Mouse (Mus musculus) hindbrain, embryonic 15.5 days (tissue): ENCODE measurements around the gene Knl1. TPM values are rescaled to one million over a fixed set of nuclear protein-coding genes. Genes with fewer than 3 reads are reported as not detected.

Experiments
- ATAC-seq: fragments of 200-750 bp; cut with Nextera tagmentation; 2 replicates; pipeline ENCODE4 v1.8.0; 2017; ENCODE audit warnings: low read depth, moderate number of reproducible peaks, moderate TSS enrichment; ENCODE audit not compliant: low FRiP score
- H3K27ac ChIP-seq: fragments of 300-500 bp; sonication (generic); replicated peaks from 2 replicates; pipeline ENCODE4 v1.5.1; 2015; ENCODE audit warnings: mild to moderate bottlenecking, inconsistent platforms
- H3K27me3 ChIP-seq: fragments of 300-500 bp; sonication (generic); 2 replicates; pipeline ENCODE4 v1.6.1; 2015; ENCODE audit warnings: control low read depth, inconsistent platforms
- H3K36me3 ChIP-seq: fragments of 300-500 bp; sonication (generic); 2 replicates; pipeline ENCODE4 v1.6.1; 2015; ENCODE audit warnings: control low read depth, inconsistent platforms
- H3K4me1 ChIP-seq: fragments of 300-500 bp; sonication (generic); replicated peaks from 2 replicates; pipeline ENCODE4 v1.6.1; 2015; ENCODE audit warnings: control low read depth, inconsistent platforms
- H3K4me2 ChIP-seq: fragments of 300-500 bp; sonication (generic); 2 replicates; pipeline ENCODE4 v1.6.1; 2015; ENCODE audit warnings: moderate library complexity, mild to moderate bottlenecking, inconsistent platforms
- H3K4me3 ChIP-seq: fragments of 300-500 bp; sonication (generic); 2 replicates; pipeline ENCODE4 v1.5.1; 2015; ENCODE audit warnings: mild to moderate bottlenecking, inconsistent platforms
- H3K9ac ChIP-seq: fragments of 300-500 bp; sonication (generic); 2 replicates; pipeline ENCODE4 v1.6.1; 2015; ENCODE audit warnings: inconsistent platforms
- H3K9me3 ChIP-seq: fragments of 300-500 bp; sonication (generic); 2 replicates; pipeline ENCODE4 v1.6.1; 2016; ENCODE audit warnings: control low read depth, inconsistent platforms
- WGBS: fragments of 180-500 bp; shearing (Covaris S2); methylation state at CpG from one replicate; pipeline ENCODE4 v1.1.7; 2015; 5-methylcytosine and 5-hydroxymethylcytosine counted together
- polyA plus RNA-seq: library from polyadenylated mRNA; unstranded; fragments of >200 nt; fragmentation: Nextera tagmentation; extraction: Ambion mirVana; gene quantifications from 2 replicates; pipeline ENCODE4 v1.2.1, GENCODE M21; 2015

Gene Knl1
- polyA plus RNA-seq, 1 experiment from 2014 or later, result 10.3 TPM

GRCm38 (mm10) chr2:119145199-119145598 is 98.3 kb downstream of the Knl1 start:
- WGBS, result 94% methylated on average over 2 of the region's 2 CpGs
- peaks cover 89% of the 10 kb centered on the region for H3K36me3 ChIP-seq

GRCm38 (mm10) chr2:119146435-119146834 is 99.5 kb downstream of the Knl1 start:
- 91% methylated on average over 6 of the region's 6 CpGs for WGBS
- peaks cover 90% of the 10 kb centered on the region for H3K36me3 ChIP-seq
- H3K27me3 ChIP-seq, result no peaks in the 10 kb centered on the region
- H3K9me3 ChIP-seq, result no peaks in the 10 kb centered on the region
- H3K4me3 ChIP-seq, result no peak overlapping the region
- no peak overlapping the region for H3K27ac ChIP-seq
- no peak overlapping the region for H3K9ac ChIP-seq
- no peaks in the 10 kb centered on the region for H3K4me1 ChIP-seq
- ATAC-seq, result no peak
- H3K4me2 ChIP-seq, result no peak overlapping the region

More at GRCm38 (mm10) chr2:119145199-119145598, 98.3 kb downstream of the Knl1 start:
- H3K4me1 ChIP-seq, result no peaks in the 10 kb centered on the region
- H3K4me3 ChIP-seq, result no peak overlapping the region
- H3K27ac ChIP-seq, result no peak overlapping the region
- no peak for ATAC-seq
- no peak overlapping the region for H3K4me2 ChIP-seq
- H3K9me3 ChIP-seq, result no peaks in the 10 kb centered on the region
- H3K9ac ChIP-seq, result no peak overlapping the region
- H3K27me3 ChIP-seq, result no peaks in the 10 kb centered on the region

DNA sequence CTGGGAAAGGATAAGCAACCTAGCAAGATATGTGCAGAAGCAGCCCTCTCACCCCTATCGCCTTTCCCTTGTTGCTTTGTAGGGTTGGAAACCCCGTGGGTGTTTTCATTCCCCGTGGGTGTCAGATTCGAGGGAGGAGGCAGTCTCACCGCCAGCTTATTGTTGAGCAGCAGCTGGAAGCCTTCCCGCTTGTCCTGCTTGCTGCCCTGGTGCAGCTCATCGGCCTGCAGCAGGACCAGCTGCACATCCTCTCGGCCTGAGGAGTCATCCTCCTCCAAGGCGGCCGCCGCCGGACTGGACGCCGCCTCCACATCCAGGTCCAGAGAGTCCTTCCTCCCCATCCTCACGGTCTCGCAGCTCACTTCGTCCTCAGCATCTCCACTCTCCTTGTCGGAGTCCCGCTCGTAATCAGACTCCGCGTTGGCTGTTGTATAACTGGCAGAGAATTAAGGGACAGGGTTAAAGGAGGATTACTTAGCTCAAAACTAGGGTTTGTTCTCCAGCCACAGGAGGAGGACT is 100.3 kb downstream of the Knl1 start:
- WGBS, result 87% methylated on average over 22 of the region's 22 CpGs
- no peak for ATAC-seq
- peaks cover 91% of the 10 kb centered on the region for H3K36me3 ChIP-seq
- no peak overlapping the region for H3K9ac ChIP-seq
- no peak overlapping the region for H3K27ac ChIP-seq
- no peaks in the 10 kb centered on the region for H3K4me1 ChIP-seq
- H3K4me3 ChIP-seq, result no peak overlapping the region
- H3K27me3 ChIP-seq, result no peaks in the 10 kb centered on the region
- H3K4me2 ChIP-seq, result no peak overlapping the region
- no peaks in the 10 kb centered on the region for H3K9me3 ChIP-seq

DNA sequence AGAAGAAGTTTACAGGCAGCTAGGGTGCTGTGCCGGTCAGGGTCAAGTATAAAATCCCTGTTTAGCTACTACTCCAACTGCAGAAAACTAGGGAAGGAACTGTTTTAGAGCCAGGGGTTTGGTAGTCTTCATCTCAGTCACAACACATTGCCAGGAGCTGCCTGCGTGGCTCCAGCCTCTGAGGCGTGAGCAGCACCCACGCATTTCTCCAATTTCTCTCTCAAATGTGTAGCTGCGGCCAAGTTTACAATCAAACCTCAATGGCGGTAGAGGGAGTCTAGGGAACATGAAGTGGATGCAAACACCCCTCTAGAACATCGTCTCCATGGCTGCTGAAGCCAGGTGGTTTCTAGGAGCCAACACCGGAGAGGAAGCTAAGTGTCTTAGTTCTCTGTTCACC is 100.9 kb downstream of the Knl1 start:
- 96% methylated on average over 8 of the region's 8 CpGs for WGBS

DNA sequence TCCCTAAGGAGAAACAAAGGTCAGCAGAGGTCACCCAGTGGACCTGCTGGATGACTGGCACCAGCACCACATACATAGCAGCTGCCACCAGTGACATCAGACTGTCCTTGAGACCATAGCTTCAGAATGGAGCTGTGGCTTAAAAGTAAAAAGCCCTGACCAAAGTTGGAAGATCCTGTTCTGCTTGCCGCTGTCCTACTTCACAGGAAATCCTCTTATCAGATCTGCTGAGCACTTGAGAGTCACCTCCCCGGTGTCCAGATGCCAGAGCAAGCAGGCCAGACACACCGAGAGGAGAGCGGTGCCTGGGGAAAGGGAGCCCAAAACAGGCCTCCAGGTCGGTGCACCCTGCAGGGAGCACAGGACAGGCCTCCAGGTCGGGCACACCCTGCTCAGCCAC is 105.3 kb downstream of the Knl1 start:
- no peak overlapping the region for H3K4me2 ChIP-seq
- 84% methylated on average over 6 of the region's 6 CpGs for whole genome bisulfite sequencing
- H3K27me3 ChIP-seq, result no peaks in the 10 kb centered on the region
- peaks cover 18% of the 10 kb centered on the region for H3K4me1 ChIP-seq
- H3K36me3 ChIP-seq, result peaks cover 63% of the 10 kb centered on the region
- no peak overlapping the region for H3K9ac ChIP-seq
- H3K9me3 ChIP-seq, result no peaks in the 10 kb centered on the region
- H3K27ac ChIP-seq, result no peak overlapping the region
- H3K4me3 ChIP-seq, result no peak overlapping the region
- no peak for ATAC-seq

More for the DNA sequence above, 100.9 kb downstream of the Knl1 start:
- H3K27me3 ChIP-seq, result no peaks in the 10 kb centered on the region
- H3K9ac ChIP-seq, result no peak overlapping the region
- H3K9me3 ChIP-seq, result no peaks in the 10 kb centered on the region
- H3K27ac ChIP-seq, result no peak overlapping the region
- H3K4me1 ChIP-seq, result no peaks in the 10 kb centered on the region
- no peak overlapping the region for H3K4me2 ChIP-seq
- no peak overlapping the region for H3K4me3 ChIP-seq
- peaks cover 88% of the 10 kb centered on the region for H3K36me3 ChIP-seq
- ATAC-seq, result no peak

DNA sequence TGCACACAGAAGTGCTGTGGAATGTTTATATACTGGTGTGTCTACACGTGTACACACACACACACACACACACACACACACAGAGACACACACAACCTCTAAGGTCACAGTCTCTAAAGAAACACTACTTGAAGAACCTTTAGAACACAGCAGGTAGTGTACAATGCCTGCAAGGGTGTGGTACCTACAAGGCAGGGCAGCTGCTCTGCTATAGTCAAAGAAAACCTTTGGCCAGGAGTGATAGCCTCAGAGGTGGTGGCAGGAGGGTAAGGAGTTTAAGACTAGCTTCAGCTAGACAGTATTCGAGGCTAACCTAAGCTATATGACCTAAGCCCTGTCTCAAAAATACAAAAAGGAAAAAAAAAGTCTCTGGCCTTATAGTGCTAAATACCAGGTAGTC is 107.8 kb downstream of the Knl1 start:
- Histone ChIP-seq H3K4me3 (no peak overlapping the region), H3K9me3 (no peaks in the 10 kb centered on the region), H3K36me3 (peaks cover 39% of the 10 kb centered on the region), H3K27ac (no peak overlapping the region), H3K9ac (no peak overlapping the region), H3K4me1 (peaks cover 24% of the 10 kb centered on the region), H3K4me2 (no peak overlapping the region), H3K27me3 (no peaks in the 10 kb centered on the region)
- ATAC-seq, result no peak
- WGBS, result 92% methylated on average over 2 of the region's 2 CpGs

Other genes with a start within 250 kb of the Knl1 start
- 23.0 and 35.1 TPM in 2 replicates for gene Knstrn, start 233.1 kb upstream of the Knl1 start, polyA plus RNA-seq
- 45.4 and 51.8 TPM in 2 replicates for gene Ivd, start 185.2 kb upstream of the Knl1 start, polyA plus RNA-seq
- 8.0 and 8.9 TPM in 2 replicates for gene Bahd1, start 146.7 kb upstream of the Knl1 start, polyA plus RNA-seq
- 6.2 and 6.9 TPM in 2 replicates for gene Chst14, start 120.6 kb upstream of the Knl1 start, polyA plus RNA-seq
- 37.0 and 39.0 TPM in 2 replicates for gene Ccdc32, start 17.7 kb upstream of the Knl1 start, polyA plus RNA-seq
- 3.7 and 4.8 TPM in 2 replicates for gene Rpusd2, start 12.3 kb upstream of the Knl1 start, polyA plus RNA-seq
- 11.7 and 12.7 TPM in 2 replicates for gene Rad51, start 65.7 kb downstream of the Knl1 start, polyA plus RNA-seq
- 45.2 and 45.8 TPM in 2 replicates for gene Rmdn3, start 109.9 kb downstream of the Knl1 start, polyA plus RNA-seq
- gene Gchfr, start 120.7 kb downstream of the Knl1 start, polyA plus RNA-seq, result 9.4 and 10.0 TPM in 2 replicates
- gene Gm14137, start 127.4 kb downstream of the Knl1 start, polyA plus RNA-seq, result 0.83 and 0.97 TPM in 2 replicates
- gene Zfyve19, start 161.5 kb downstream of the Knl1 start, polyA plus RNA-seq, result 58.9 and 68.5 TPM in 2 replicates
- gene Dnajc17, start 161.7 kb downstream of the Knl1 start, polyA plus RNA-seq, result 22.6 and 24.8 TPM in 2 replicates
- gene Ppp1r14d, start 182.8 kb downstream of the Knl1 start, polyA plus RNA-seq, result not detected in 2 replicates
- 0.96 and 0.99 TPM in 2 replicates for gene Spint1, start 190.2 kb downstream of the Knl1 start, polyA plus RNA-seq
- 44.2 and 45.5 TPM in 2 replicates for gene Rhov, start 224.2 kb downstream of the Knl1 start, polyA plus RNA-seq
- gene Vps18, start 241.6 kb downstream of the Knl1 start, polyA plus RNA-seq, result 27.3 and 30.2 TPM in 2 replicates